ENCODE assay signal across 16 mouse cellular contexts in genomic region chr2:135888767-135889166, GRCm38 (mm10).
A peak's percentile ranks its signal among the peaks of the same experiment; 100 is the strongest.
DNase-seq lines count a peak whose midpoint lies in the region; ATAC-seq and TF ChIP-seq lines count a peak whose summit lies in the region.
"Had no signal": no experiment of that assay in that cellular context is flagged by ENCODE, and none has a peak within 500 bp of the region (broad histone marks: within the 10 kb centered on the region; RNA-seq: fewer than 3 reads in every experiment).

No protein-coding gene starts in this region.

- 72% methylated on average over 10 of the region's 10 CpGs for WGBS in heart, embryonic 12.5 days
- WGBS in heart, embryonic 16.5 days: 78% methylated on average over 10 of the region's 10 CpGs
- WGBS in forebrain, embryonic 11.5 days: 93% methylated on average over 10 of the region's 10 CpGs

- CTCF ChIA-PET in Patski (lab: Charles Lee): interaction anchor here (2.4 kb wide), 1 partner anchor 26 kb away, joined by 7 read pairs; no protein-coding TSS in a partner anchor

- in situ Hi-C loops in Patski (cut with MboI; ENCODE audit: low pct_unique_long_range_greater_than_20kb): no loop called here

- TF ChIP-seq CTCF in Patski (IDR thresholded peaks at IDR 0.05): no peak

- POLR2A ChIA-PET in Patski (lab: Charles Lee): no interaction called here

- no peak for DNase-seq in heart, postnatal 36 days
- DNase-seq in heart, postnatal 10 days: no peak
- no peak for DNase-seq in Patski (ENCODE audit: low read depth, low spot score)
- no peak for DNase-seq in forebrain, embryonic 11.5 days (ENCODE audit: low spot score)
- DNase-seq: cerebellum, adult 11 months; gastrocnemius, postnatal 36 days; kidney, adult 2 months had no signal

- H3K9ac ChIP-seq in heart, embryonic 12.5 days: no peak overlapping the region
- no peak overlapping the region for H3K9ac ChIP-seq in heart, embryonic 16.5 days (ENCODE audit: low read length)
- H3K9ac ChIP-seq in forebrain, embryonic 11.5 days (ENCODE audit: low read length): no peak overlapping the region
- H3K9ac ChIP-seq: embryonic facial prominence, embryonic 13.5 days; forebrain, embryonic 15.5 days; hindbrain, embryonic 15.5 days; kidney, embryonic 15.5 days had no signal

- no peak overlapping the region for H3K4me3 ChIP-seq in heart, embryonic 12.5 days
- no peak overlapping the region for H3K4me3 ChIP-seq in heart, embryonic 16.5 days (ENCODE audit: low read length)
- no peak overlapping the region for H3K4me3 ChIP-seq in brown adipose tissue, adult 24 weeks (ENCODE audit: insufficient read depth, low read depth, low read length)
- no peak overlapping the region for H3K4me3 ChIP-seq in forebrain, embryonic 11.5 days (ENCODE audit: low read depth, low read length)
- H3K4me3 ChIP-seq: embryonic facial prominence, embryonic 13.5 days; forebrain, embryonic 10.5 days; forebrain, embryonic 15.5 days; hindbrain, embryonic 15.5 days; kidney, embryonic 15.5 days had no signal

- H3K27ac ChIP-seq in heart, embryonic 12.5 days (ENCODE audit: poor library complexity, severe bottlenecking): peak overlapping the region; percentile 24; the same call in 1 of the 2 replicates
- peak overlapping the region; percentile 37; the same call in 1 of the 2 replicates for H3K27ac ChIP-seq in heart, embryonic 16.5 days (ENCODE audit: low read length)
- H3K27ac ChIP-seq in brown adipose tissue, adult 24 weeks (replicated peaks; ENCODE audit: low read depth, low read length): peak overlapping the region; percentile 85
- no peak overlapping the region for H3K27ac ChIP-seq in forebrain, embryonic 11.5 days (ENCODE audit: low read depth, low read length)
- H3K27ac ChIP-seq: embryonic facial prominence, embryonic 13.5 days; forebrain, embryonic 10.5 days; forebrain, embryonic 15.5 days; hindbrain, embryonic 15.5 days; kidney, embryonic 15.5 days had no signal

- peaks cover 51% of the 10 kb centered on the region for H3K4me1 ChIP-seq in heart, embryonic 12.5 days (replicated peaks)
- H3K4me1 ChIP-seq in heart, embryonic 16.5 days (ENCODE audit: control insufficient read depth, insufficient read depth, low read length): peaks cover 19% of the 10 kb centered on the region
- peaks cover 7% of the 10 kb centered on the region for H3K4me1 ChIP-seq in brown adipose tissue, adult 24 weeks (ENCODE audit: control insufficient read depth, insufficient read depth, insufficient read length, low read length)
- H3K4me1 ChIP-seq in forebrain, embryonic 11.5 days (replicated peaks; ENCODE audit: control insufficient read depth, insufficient read depth, low read length): no peaks in the 10 kb centered on the region
- H3K4me1 ChIP-seq: forebrain, embryonic 10.5 days had no signal

- no peak for ATAC-seq in heart, embryonic 12.5 days (ENCODE audit: insufficient number of reproducible peaks, low FRiP score)
- ATAC-seq in heart, embryonic 16.5 days (replicated peaks; ENCODE audit: extremely low read depth, insufficient read depth, low FRiP score): no peak
- peak; percentile 17 for ATAC-seq in Patski
- no peak for ATAC-seq in forebrain, embryonic 11.5 days (replicated peaks; ENCODE audit: low FRiP score)
- ATAC-seq: forebrain, embryonic 15.5 days; intestine, embryonic 16.5 days had no signal

- no peaks in the 10 kb centered on the region for H3K27me3 ChIP-seq in heart, embryonic 12.5 days (replicated peaks)
- H3K27me3 ChIP-seq in heart, embryonic 16.5 days (ENCODE audit: control insufficient read depth, insufficient read depth, low read length): no peaks in the 10 kb centered on the region
- H3K27me3 ChIP-seq in Patski: no peaks in the 10 kb centered on the region
- no peaks in the 10 kb centered on the region for H3K27me3 ChIP-seq in forebrain, embryonic 11.5 days (ENCODE audit: control insufficient read depth, insufficient read depth, low read length)
- H3K27me3 ChIP-seq: embryonic facial prominence, embryonic 13.5 days; forebrain, embryonic 15.5 days; hindbrain, embryonic 15.5 days; kidney, embryonic 15.5 days had no signal

- no peaks in the 10 kb centered on the region for H3K36me3 ChIP-seq in heart, embryonic 12.5 days
- H3K36me3 ChIP-seq in heart, embryonic 16.5 days (ENCODE audit: control insufficient read depth, insufficient read depth): no peaks in the 10 kb centered on the region
- H3K36me3 ChIP-seq in forebrain, embryonic 11.5 days (ENCODE audit: control insufficient read depth, insufficient read depth, low read length): no peaks in the 10 kb centered on the region
- H3K36me3 ChIP-seq: embryonic facial prominence, embryonic 13.5 days; forebrain, embryonic 10.5 days; forebrain, embryonic 15.5 days; hindbrain, embryonic 15.5 days; kidney, embryonic 15.5 days had no signal

- H3K9me3 ChIP-seq in heart, embryonic 12.5 days (replicated peaks): no peaks in the 10 kb centered on the region
- H3K9me3 ChIP-seq in heart, embryonic 16.5 days (replicated peaks; ENCODE audit: control insufficient read depth, low read length): no peaks in the 10 kb centered on the region
- H3K9me3 ChIP-seq in forebrain, embryonic 11.5 days (ENCODE audit: control insufficient read depth, low read length): no peaks in the 10 kb centered on the region
- H3K9me3 ChIP-seq: embryonic facial prominence, embryonic 13.5 days; forebrain, embryonic 10.5 days; forebrain, embryonic 15.5 days; hindbrain, embryonic 15.5 days; kidney, embryonic 15.5 days had no signal

- intact Hi-C loops in heart, postnatal 36 days (cut with DNase I): no loop called here
- intact Hi-C loops in heart, postnatal 10 days (cut with DNase I): no loop called here

- H3K4me2 ChIP-seq in heart, embryonic 12.5 days: no peak overlapping the region
- H3K4me2 ChIP-seq in heart, embryonic 16.5 days (ENCODE audit: low read depth, low read length): no peak overlapping the region
- H3K4me2 ChIP-seq in forebrain, embryonic 11.5 days (ENCODE audit: low read depth, low read length, severe bottlenecking): no peak overlapping the region
- H3K4me2 ChIP-seq: embryonic facial prominence, embryonic 13.5 days; forebrain, embryonic 15.5 days; hindbrain, embryonic 15.5 days; kidney, embryonic 15.5 days had no signal
